Mouse (Mus musculus) spleen, adult 2 months (tissue): ENCODE results near the gene Olfr866. TPM values are rescaled to one million over a fixed set of nuclear protein-coding genes. Genes with fewer than 3 reads are reported as not detected.

Source experiments
- DNase-seq, 2 experiments: peaks; one replicate each; pipeline versions ENCODE4 v3.0.0 to v3.0.0-alpha.2; 2012 to 2021; ENCODE audit warnings: low spot score in 2 of 2, low read depth in 1 of 2
- H3K27ac ChIP-seq: fragments of 200-500 bp; 2 replicates; pipeline ENCODE4 v1.5.1; 2012; ENCODE audit warnings: low read length, inconsistent platforms; ENCODE audit not compliant: insufficient read depth
- H3K27me3 ChIP-seq: fragments of 200-500 bp; 2 replicates; pipeline ENCODE4 v1.6.1; 2012; ENCODE audit warnings: mild to moderate bottlenecking, moderate library complexity, low read length, inconsistent platforms; ENCODE audit not compliant: control insufficient read depth, insufficient read depth
- H3K36me3 ChIP-seq: fragments of 200-500 bp; 2 replicates; pipeline ENCODE4 v1.6.1; 2012; ENCODE audit warnings: mild to moderate bottlenecking, low read length, inconsistent platforms; ENCODE audit not compliant: control insufficient read depth, insufficient read depth
- H3K4me1 ChIP-seq: fragments of 200-500 bp; 2 replicates; pipeline ENCODE4 v1.6.1; 2011; ENCODE audit warnings: inconsistent platforms; ENCODE audit not compliant: control insufficient read depth, insufficient read depth, insufficient read length
- H3K4me3 ChIP-seq: fragments of 200-500 bp; 2 replicates; pipeline ENCODE4 v1.5.1; 2011; ENCODE audit warnings: mild to moderate bottlenecking, inconsistent platforms; ENCODE audit not compliant: insufficient read depth, insufficient read length; ENCODE audit errors: extremely low read depth
- CTCF ChIP-seq: fragments of 200-500 bp; IDR thresholded peaks from 2 replicates; pipeline ENCODE4 v1.5.1; 2011; ENCODE audit warnings: mild to moderate bottlenecking, inconsistent platforms; ENCODE audit not compliant: insufficient read depth, insufficient read length, insufficient replicate concordance; ENCODE audit errors: extremely low read depth
- POLR2A ChIP-seq: fragments of 200-500 bp; IDR thresholded peaks from 2 replicates; pipeline ENCODE4 v1.6.1; 2011; ENCODE audit warnings: low read depth, low read length, inconsistent platforms
- WGBS: fragments of 180-500 bp; shearing (Covaris S2); methylation state at CpG from one replicate; pipeline ENCODE4 v1.1.7; 2018; 5-methylcytosine and 5-hydroxymethylcytosine counted together
- polyA plus RNA-seq: library from polyadenylated mRNA; depleted of rRNA; stranded (reverse); fragments of >200 nt; gene quantifications from 2 replicates; pipeline ENCODE4 v1.2.3, GENCODE M21; 2012; rRNA removed

Gene Olfr866
- not detected in 2 replicates for polyA plus RNA-seq

DNA sequence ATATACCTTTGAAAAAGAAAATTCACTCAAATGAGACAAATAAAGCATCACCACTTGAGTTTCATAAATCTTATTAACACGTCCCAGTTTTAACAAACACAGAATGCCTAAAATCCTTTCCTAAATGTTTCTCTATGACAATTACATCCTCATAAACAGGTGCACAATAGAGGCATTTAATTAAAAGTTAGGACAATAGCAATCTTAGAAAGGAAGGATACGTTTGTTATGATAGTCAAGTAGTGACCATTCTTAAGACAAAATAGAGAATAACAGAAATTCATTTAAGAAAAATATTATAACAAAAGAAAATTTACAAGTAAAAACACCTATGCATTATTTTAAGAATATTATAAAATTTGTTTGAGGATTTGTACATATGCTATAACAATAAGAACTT, at the start of gene Olfr866:
Olfr866 (minus strand) TSS at position 101 of the 400 bp plus-strand sequence.
- TF ChIP-seq CTCF (no peak), POLR2A (no peak)
- Histone ChIP-seq H3K36me3 (no peaks in the 10 kb centered on the region), H3K4me1 (no peaks in the 10 kb centered on the region), H3K27me3 (no peaks in the 10 kb centered on the region), H3K4me3 (no peak within 1 kb of the TSS), H3K27ac (no peak within 1 kb of the TSS)
- DNase-seq: no peak
- 72% methylated on average over 2 of the region's 2 CpGs for WGBS

DNA sequence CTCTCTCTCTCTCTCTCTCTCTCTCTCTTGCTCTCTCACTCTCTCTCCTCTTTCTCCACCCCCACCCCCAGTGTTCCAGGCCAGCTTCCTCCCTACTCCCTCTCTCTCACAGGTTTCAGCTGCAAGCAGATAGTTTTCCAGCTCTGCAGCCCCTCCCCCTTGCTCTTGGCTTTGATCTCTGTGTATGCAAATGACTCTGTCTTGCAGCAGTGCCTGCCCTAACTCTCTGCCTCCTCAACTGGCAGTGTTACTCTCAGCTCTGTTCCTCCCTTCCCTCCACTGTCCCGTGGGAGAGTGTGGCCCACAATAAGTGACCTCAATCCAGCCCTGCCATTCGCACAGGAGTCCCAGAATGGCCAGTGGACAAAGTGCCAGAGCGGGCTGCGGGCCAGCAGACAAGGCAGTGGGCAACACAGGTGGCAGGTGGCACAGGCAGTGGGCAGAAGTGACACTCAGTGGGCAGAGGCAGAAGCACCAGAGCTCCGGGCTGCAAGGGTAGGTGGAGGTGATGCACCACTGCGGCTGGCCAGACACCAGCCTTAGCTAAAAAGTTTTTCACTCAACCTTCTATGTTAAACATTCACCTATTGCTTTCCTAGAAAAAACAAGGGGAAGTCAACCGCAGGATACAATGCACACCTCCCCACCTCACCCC, 45.8 kb upstream of the Olfr866 start:
- no peaks in the 10 kb centered on the region for H3K27me3 ChIP-seq
- WGBS: 61% methylated on average over 7 of the region's 7 CpGs
- TF ChIP-seq CTCF: no peak
- no peak for TF ChIP-seq POLR2A
- H3K27ac ChIP-seq: no peak overlapping the region
- H3K4me3 ChIP-seq: no peak overlapping the region
- no peaks in the 10 kb centered on the region for H3K4me1 ChIP-seq
- no peaks in the 10 kb centered on the region for H3K36me3 ChIP-seq
- no peak for DNase-seq

DNA sequence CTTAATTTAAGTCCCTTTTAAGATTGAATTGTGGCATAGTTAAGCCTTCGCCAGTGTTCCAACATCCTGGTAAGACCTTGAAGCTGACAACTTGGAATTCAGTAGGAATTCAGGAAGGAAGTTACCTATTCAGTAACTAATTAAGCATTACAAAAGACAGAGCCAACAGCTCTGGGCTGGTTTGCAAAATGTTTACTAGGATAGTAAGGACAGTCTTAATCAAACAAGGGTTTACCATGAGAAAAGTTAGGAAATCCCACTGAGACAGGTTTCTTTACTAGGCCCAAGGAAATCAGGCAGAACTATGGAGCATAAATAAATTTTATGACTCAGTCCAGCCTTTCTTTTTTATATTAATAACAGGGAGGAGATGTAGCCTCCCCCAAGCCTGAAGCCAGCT, 43.5 kb upstream of the Olfr866 start:
- TF ChIP-seq POLR2A (no peak), CTCF (no peak)
- Histone ChIP-seq H3K4me1 (no peaks in the 10 kb centered on the region), H3K27me3 (no peaks in the 10 kb centered on the region), H3K4me3 (no peak overlapping the region), H3K27ac (no peak overlapping the region), H3K36me3 (no peaks in the 10 kb centered on the region)
- DNase-seq: no peak
- 92% methylated on average over 1 of the region's 1 CpGs for WGBS

DNA sequence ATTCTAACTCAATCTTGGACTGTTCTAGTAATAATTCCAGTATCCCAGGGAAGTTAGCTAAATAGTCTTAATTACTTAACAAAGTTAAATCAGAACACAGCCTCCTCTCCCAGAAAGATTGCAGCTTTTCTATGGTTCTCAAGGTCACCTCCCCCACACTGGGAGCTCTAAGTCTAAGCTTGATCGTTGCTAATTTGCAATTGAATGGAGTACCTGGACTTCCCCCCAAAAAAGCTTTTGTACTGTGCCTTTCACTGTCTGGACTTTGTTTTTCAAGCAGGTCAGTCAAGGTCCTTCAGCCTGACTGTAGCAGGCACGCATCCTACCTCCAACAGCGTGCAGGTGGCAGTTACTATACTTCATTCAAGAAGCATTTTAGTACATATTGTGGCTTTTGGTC, 42.4 kb upstream of the Olfr866 start:
- whole genome bisulfite sequencing: 79% methylated on average over 3 of the region's 3 CpGs
- no peak overlapping the region for H3K27ac ChIP-seq
- no peaks in the 10 kb centered on the region for H3K27me3 ChIP-seq
- H3K36me3 ChIP-seq: no peaks in the 10 kb centered on the region
- H3K4me1 ChIP-seq: no peaks in the 10 kb centered on the region
- DNase-seq: no peak
- H3K4me3 ChIP-seq: no peak overlapping the region
- TF ChIP-seq CTCF: no peak
- TF ChIP-seq POLR2A: no peak

DNA sequence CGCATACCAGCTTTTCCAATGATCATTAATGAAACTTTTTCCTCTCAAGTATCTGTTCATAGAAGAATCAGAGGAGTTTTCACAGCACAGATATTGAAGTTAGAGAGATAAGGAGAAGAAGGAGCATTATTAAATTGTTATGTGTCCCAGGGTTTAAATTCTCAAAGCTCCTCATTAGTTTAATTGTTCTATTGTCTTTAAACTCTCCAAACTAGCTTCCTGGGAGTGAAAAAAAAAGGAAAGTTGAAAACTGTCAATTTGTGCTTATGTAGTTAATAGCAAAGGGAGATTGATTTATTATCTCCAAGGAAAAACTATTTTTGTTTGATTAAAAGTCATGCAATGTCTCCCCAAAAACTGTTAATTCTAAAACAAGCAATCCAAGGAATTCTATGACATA, 29.6 kb upstream of the Olfr866 start, which contains the start of gene Olfr867:
Olfr867 (minus strand) TSS at position 101 of the 400 bp plus-strand sequence.
- no peak within 1 kb of the TSS for H3K27ac ChIP-seq
- DNase-seq: no peak
- H3K4me1 ChIP-seq: no peaks in the 10 kb centered on the region
- 62% methylated on average over 1 of the region's 1 CpGs for WGBS
- H3K27me3 ChIP-seq: no peaks in the 10 kb centered on the region
- TF ChIP-seq POLR2A: no peak
- TF ChIP-seq CTCF: no peak
- H3K36me3 ChIP-seq: no peaks in the 10 kb centered on the region
- no peak within 1 kb of the TSS for H3K4me3 ChIP-seq

DNA sequence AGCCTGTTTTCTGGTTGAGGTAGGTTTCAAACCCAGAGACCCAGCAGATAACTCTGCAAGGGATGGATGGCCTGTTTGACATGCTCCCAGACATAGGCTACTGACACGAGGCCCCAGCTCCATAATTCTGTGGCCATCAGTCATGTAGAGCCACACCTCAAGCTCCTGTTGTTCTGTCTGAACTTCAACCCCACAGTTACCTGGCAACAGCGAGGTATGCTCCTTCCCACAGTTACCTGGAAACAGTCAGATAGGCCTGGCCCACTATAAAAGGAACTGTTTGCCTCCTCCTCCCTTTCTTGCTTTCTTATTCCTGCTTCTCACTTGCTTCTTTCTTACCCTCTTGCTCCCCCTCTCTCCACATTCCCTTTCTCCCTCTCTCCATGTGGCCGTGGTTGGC, 20.1 kb upstream of the Olfr866 start:
- Histone ChIP-seq H3K4me1 (no peaks in the 10 kb centered on the region), H3K36me3 (no peaks in the 10 kb centered on the region), H3K27me3 (no peaks in the 10 kb centered on the region), H3K4me3 (no peak overlapping the region), H3K27ac (no peak overlapping the region)
- no peak for DNase-seq
- 71% methylated on average over 3 of the region's 3 CpGs for WGBS
- TF ChIP-seq POLR2A: no peak

Other genes starting within 250 kb of the Olfr866 start
- not detected in 2 replicates for gene Olfr58, start 247.8 kb downstream of the Olfr866 start, polyA plus RNA-seq
- not detected in 2 replicates for gene Olfr859, start 223.1 kb downstream of the Olfr866 start, polyA plus RNA-seq
- gene Olfr860, start 178.3 kb downstream of the Olfr866 start, polyA plus RNA-seq: not detected in 2 replicates
- gene Olfr862, start 140.0 kb downstream of the Olfr866 start, polyA plus RNA-seq: not detected in 2 replicates
- gene Olfr77, start 111.2 kb downstream of the Olfr866 start, polyA plus RNA-seq: not detected in 2 replicates
- not detected in 2 replicates for gene Olfr867, start 29.5 kb upstream of the Olfr866 start, polyA plus RNA-seq
- not detected in 2 replicates for gene Olfr868, start 70.6 kb upstream of the Olfr866 start, polyA plus RNA-seq
- not detected in 2 replicates for gene Olfr869, start 101.0 kb upstream of the Olfr866 start, polyA plus RNA-seq
- gene Olfr870, start 146.0 kb upstream of the Olfr866 start, polyA plus RNA-seq: not detected in 2 replicates
- not detected in 2 replicates for gene Olfr871, start 184.2 kb upstream of the Olfr866 start, polyA plus RNA-seq
- gene Olfr872, start 209.1 kb upstream of the Olfr866 start, polyA plus RNA-seq: not detected in 2 replicates